23 mouse cellular contexts compared by ENCODE assay signal in the genomic region with DNA sequence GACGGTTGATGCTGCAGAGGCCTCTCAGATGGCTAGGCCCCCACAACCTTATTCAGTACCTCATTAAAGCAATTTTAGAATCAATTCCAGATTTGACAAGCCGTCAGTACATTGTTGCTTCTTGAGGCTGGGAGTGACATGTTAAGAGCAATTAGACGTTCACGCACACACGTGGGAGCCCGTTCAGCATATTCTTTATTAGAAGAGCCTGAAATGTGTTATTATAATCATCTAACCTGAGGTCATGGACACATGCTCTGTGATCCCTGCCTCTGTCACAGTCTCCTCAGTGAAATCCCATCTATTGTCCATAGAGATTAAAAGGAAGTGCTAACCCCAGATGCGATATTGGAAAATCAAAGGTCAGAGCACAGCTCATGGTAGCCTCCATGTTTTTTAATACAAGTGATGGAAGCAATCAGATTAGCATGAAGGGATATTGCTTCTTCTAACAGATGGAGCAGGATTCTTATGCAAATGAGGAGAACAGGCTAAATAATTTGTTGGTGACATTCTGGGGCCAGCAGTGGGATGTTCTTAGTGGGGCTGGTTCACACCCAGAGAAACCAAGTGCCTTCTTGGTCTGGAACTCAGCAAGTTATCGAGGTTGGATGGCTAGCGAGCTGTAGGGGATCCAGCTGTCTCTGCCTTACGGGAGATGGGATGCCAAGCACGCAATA.
DNase-seq lines count a peak whose midpoint lies in the region; ATAC-seq and TF ChIP-seq lines count a peak whose summit lies in the region.
"Had no signal": no experiment of that assay in that cellular context is flagged by ENCODE, and none has a peak within 500 bp of the region (broad histone marks: within the 10 kb centered on the region; RNA-seq: fewer than 3 reads in every experiment).

No protein-coding gene starts in this region.

- no peaks in the 10 kb centered on the region for H3K36me3 ChIP-seq in forebrain, embryonic 15.5 days
- no peaks in the 10 kb centered on the region for H3K36me3 ChIP-seq in midbrain, embryonic 15.5 days (replicated peaks)
- H3K36me3 ChIP-seq: heart, embryonic 15.5 days; limb, embryonic 12.5 days; liver, embryonic 13.5 days; lung, embryonic 15.5 days; neural tube, embryonic 12.5 days had no signal

- no peak overlapping the region for H3K4me3 ChIP-seq in forebrain, embryonic 15.5 days
- H3K4me3 ChIP-seq in midbrain, embryonic 15.5 days, result no peak overlapping the region
- no peak overlapping the region for H3K4me3 ChIP-seq in gastrocnemius, adult 2 months
- H3K4me3 ChIP-seq: heart, adult 2 months; heart, embryonic 15.5 days; limb, embryonic 12.5 days; liver, embryonic 13.5 days; lung, embryonic 15.5 days; neural tube, embryonic 12.5 days had no signal

- 41% methylated on average over 11 of the region's 11 CpGs for WGBS in forebrain, embryonic 15.5 days
- WGBS in midbrain, embryonic 15.5 days, result 48% methylated on average over 11 of the region's 11 CpGs

- H3K27ac ChIP-seq in forebrain, embryonic 15.5 days (replicated peaks), result peak overlapping the region; percentile 60
- H3K27ac ChIP-seq in midbrain, embryonic 15.5 days, result no peak overlapping the region
- no peak overlapping the region for H3K27ac ChIP-seq in gastrocnemius, adult 2 months
- H3K27ac ChIP-seq: heart, adult 2 months; heart, embryonic 15.5 days; limb, embryonic 12.5 days; liver, embryonic 13.5 days; lung, embryonic 15.5 days; neural tube, embryonic 12.5 days had no signal

- TF ChIP-seq POLR2A in brain, embryonic 14.5 days (IDR thresholded peaks at IDR 0.05; ENCODE audit: borderline replicate concordance, extremely low read depth, insufficient read depth, insufficient read length, poor library complexity, severe bottlenecking), result no peak

- intact Hi-C loops in gastrocnemius, adult 2 months (cut with DNase I), result no loop called here

- H3K9ac ChIP-seq in forebrain, embryonic 15.5 days (replicated peaks), result no peak overlapping the region
- no peak overlapping the region for H3K9ac ChIP-seq in midbrain, embryonic 15.5 days
- H3K9ac ChIP-seq: heart, embryonic 15.5 days; limb, embryonic 12.5 days; liver, embryonic 13.5 days; lung, embryonic 15.5 days; neural tube, embryonic 12.5 days had no signal

- H3K4me2 ChIP-seq in forebrain, embryonic 15.5 days (replicated peaks), result no peak overlapping the region
- no peak overlapping the region for H3K4me2 ChIP-seq in midbrain, embryonic 15.5 days
- H3K4me2 ChIP-seq: heart, embryonic 15.5 days; limb, embryonic 12.5 days; liver, embryonic 13.5 days; lung, embryonic 15.5 days; neural tube, embryonic 12.5 days had no signal

- H3K9me3 ChIP-seq in forebrain, embryonic 15.5 days, result no peaks in the 10 kb centered on the region
- H3K9me3 ChIP-seq in midbrain, embryonic 15.5 days, result no peaks in the 10 kb centered on the region
- H3K9me3 ChIP-seq: heart, embryonic 15.5 days; limb, embryonic 12.5 days; liver, embryonic 13.5 days; lung, embryonic 15.5 days; neural tube, embryonic 12.5 days had no signal

- no peaks in the 10 kb centered on the region for H3K27me3 ChIP-seq in forebrain, embryonic 15.5 days
- H3K27me3 ChIP-seq in midbrain, embryonic 15.5 days (replicated peaks), result no peaks in the 10 kb centered on the region
- H3K27me3 ChIP-seq: heart, embryonic 15.5 days; limb, embryonic 12.5 days; liver, embryonic 13.5 days; lung, embryonic 15.5 days; neural tube, embryonic 12.5 days had no signal

- ATAC-seq in forebrain, embryonic 15.5 days (replicated peaks), result peak; percentile 75
- ATAC-seq in midbrain, embryonic 15.5 days (replicated peaks), result peak; percentile 75; the same call in 1 of the 2 replicates
- ATAC-seq in activated CD4-positive, CD25-positive, alpha-beta regulatory T cell, adult 4 months, result no peak
- ATAC-seq: CD4-positive, CD25-positive, alpha-beta regulatory T cell, adult 4 months; Patski had no signal

- peak; percentile 28 for DNase-seq in heart, adult 11 months
- no peak for DNase-seq in heart, adult 8-10 months (ENCODE audit: low spot score)
- DNase-seq in brain, embryonic 14.5 days (ENCODE audit: low read depth), result peak; percentile 73
- DNase-seq in embryo, embryonic 10 days (ENCODE audit: low spot score), result no peak
- no peak for DNase-seq in gastrocnemius, adult 2 months
- DNase-seq: adrenal gland, postnatal 10 days; cerebellum, adult 11 months; cerebellum, postnatal 10 days; gastrocnemius, postnatal 10 days; heart, adult 2 months; heart, postnatal 4 days; kidney, postnatal 4 days; liver, embryonic 13.5 days; thymus, postnatal 14 days had no signal

- no peak for TF ChIP-seq CTCF in brain, embryonic 14.5 days (IDR thresholded peaks at IDR 0.05; ENCODE audit: borderline replicate concordance, extremely low read depth, insufficient read depth, insufficient read length)
- TF ChIP-seq CTCF in gastrocnemius, adult 2 months (IDR thresholded peaks at IDR 0.05), result no peak

- peaks cover 7% of the 10 kb centered on the region; the same call in 1 of the 2 replicates for H3K4me1 ChIP-seq in forebrain, embryonic 15.5 days
- no peaks in the 10 kb centered on the region for H3K4me1 ChIP-seq in midbrain, embryonic 15.5 days
- H3K4me1 ChIP-seq: heart, embryonic 15.5 days; liver, embryonic 13.5 days; lung, embryonic 15.5 days; neural tube, embryonic 12.5 days had no signal

Comparison
In these comparisons a context has a peak if more than half of its experiments do, and no peak if none do; other contexts are left out.
1. DNase-seq: peak in heart, adult 11 months (single experiment) and brain, embryonic 14.5 days (single experiment); none in heart, adult 8-10 months (single experiment), embryo, embryonic 10 days (single experiment) and gastrocnemius, adult 2 months (single experiment).